Mouse (Mus musculus) layer of hippocampus, adult 18-20 months (tissue): ENCODE results near the gene Rims4. TPM values are rescaled to one million over a fixed set of nuclear protein-coding genes. Genes with fewer than 3 reads are reported as not detected.

Source experiments
- total RNA-seq, 2 experiments: library from RNA; stranded (reverse); gene quantifications; 2 replicates each; pipeline ENCODE4 v1.2.3; 2021

The Rims4 gene
- total RNA-seq, 2 experiments from 2014 or later = 38.4 to 45.6 TPM

Other genes with a start within 250 kb of the Rims4 start
- 1 to 10 TPM; 1.0 to 1.9 TPM for gene Ada, start 168.4 kb downstream of the Rims4 start, total RNA-seq
- not detected for gene Ccn5, start 97.8 kb downstream of the Rims4 start, total RNA-seq
- gene Kcnk15, start 65.0 kb downstream of the Rims4 start, total RNA-seq = under 1 TPM in 1 of 2 experiments, not detected in 1; 0.22 TPM
- gene Ywhab, start 76.3 kb upstream of the Rims4 start, total RNA-seq = 100 to 1,000 TPM; 508 to 533 TPM
- under 1 TPM; 0.36 to 0.37 TPM for gene Pabpc1l, start 106.8 kb upstream of the Rims4 start, total RNA-seq
- 10 to 100 TPM; 44.7 to 47.0 TPM for gene Stk4, start 151.6 kb upstream of the Rims4 start, total RNA-seq
- 100 to 1,000 TPM; 118 to 122 TPM for gene Tomm34, start 152.5 kb upstream of the Rims4 start, total RNA-seq